Mouse (Mus musculus): ENCODE results near the gene Zbtb24. TPM values are rescaled to one million over a fixed set of nuclear protein-coding genes. Genes with fewer than 3 reads are reported as not detected.

Gene Zbtb24
- polyA plus RNA-seq, 1 experiment from 2014 or later = 20.8 TPM

DNA sequence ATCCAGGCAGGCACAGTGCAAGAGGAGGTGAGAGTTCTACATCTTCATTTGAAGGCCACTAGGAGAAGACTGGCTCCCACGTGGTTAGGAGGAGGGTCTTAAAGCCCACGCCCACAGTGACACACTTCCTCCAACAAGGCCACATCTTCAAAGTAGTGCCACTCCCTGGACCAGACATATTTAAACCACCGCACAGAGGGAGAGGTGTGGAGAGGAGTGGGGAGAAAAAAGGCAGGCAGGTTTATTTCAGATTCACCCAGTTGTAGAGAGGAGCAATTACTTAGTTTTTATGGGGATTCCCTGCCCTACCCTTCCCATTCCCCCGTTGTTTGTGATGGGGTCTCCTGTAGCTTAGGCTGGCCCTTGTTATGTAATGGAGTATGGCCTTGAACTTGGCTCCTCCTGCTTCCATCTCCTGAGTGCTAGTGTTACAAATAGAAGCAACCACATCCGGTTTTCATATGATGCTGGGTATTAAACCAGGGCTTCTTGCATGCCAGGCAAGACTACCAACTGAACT is 22.8 kb downstream of the Zbtb24 start:
- Histone ChIP-seq H3K4me2 (no peak overlapping the region), H3K9me3 (no peaks in the 10 kb centered on the region), H3K9ac (no peak overlapping the region), H3K4me3 (replicated peaks) (no peak overlapping the region), H3K27me3 (no peaks in the 10 kb centered on the region), H3K4me1 (peaks cover 21% of the 10 kb centered on the region), H3K36me3 (replicated peaks) (peaks cover 6% of the 10 kb centered on the region; the same call in 1 of the 2 replicates), H3K27ac (no peak overlapping the region)
- no peak for ATAC-seq (ENCODE audit: low FRiP score)
- 80% methylated on average over 5 of the region's 5 CpGs for WGBS

DNA sequence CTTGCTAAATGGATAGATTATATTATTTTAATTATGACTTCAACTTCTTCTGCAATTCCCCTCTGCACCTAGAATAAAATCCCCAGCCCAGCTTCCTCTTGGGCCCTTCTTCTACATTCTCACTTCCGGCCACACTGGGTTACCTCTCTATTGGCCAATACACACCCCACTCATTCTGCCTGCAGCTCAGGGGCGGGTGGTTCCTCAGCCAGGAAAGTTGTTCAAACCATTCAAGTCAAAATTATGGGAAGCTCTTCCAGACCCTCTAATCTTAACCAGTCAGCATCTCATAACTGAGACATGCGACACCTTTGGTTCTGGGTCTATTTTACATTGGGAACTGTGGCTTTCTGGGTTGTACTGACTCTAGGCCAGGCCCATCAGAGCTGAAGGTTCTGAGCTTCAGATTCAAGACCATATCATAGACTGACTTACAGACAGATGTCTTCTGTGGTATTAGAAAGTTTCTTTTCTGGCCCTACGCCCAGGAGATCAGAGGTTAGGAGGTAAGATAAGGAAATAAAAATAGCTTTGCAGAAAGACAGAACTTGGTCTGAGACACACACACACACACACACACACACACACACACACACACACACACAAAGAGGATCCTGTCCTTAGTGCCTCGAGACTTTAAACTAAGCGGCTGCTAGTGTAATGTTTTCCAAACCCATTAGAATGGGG is 23.7 kb downstream of the Zbtb24 start:
- Histone ChIP-seq H3K9me3 (no peaks in the 10 kb centered on the region), H3K27me3 (no peaks in the 10 kb centered on the region), H3K4me2 (no peak overlapping the region), H3K27ac (no peak overlapping the region), H3K9ac (no peak overlapping the region), H3K4me3 (replicated peaks) (no peak overlapping the region), H3K36me3 (replicated peaks) (peaks cover 7% of the 10 kb centered on the region), H3K4me1 (peaks cover 25% of the 10 kb centered on the region)
- ATAC-seq (ENCODE audit: low FRiP score) = no peak
- 90% methylated on average over 6 of the region's 6 CpGs for WGBS

DNA sequence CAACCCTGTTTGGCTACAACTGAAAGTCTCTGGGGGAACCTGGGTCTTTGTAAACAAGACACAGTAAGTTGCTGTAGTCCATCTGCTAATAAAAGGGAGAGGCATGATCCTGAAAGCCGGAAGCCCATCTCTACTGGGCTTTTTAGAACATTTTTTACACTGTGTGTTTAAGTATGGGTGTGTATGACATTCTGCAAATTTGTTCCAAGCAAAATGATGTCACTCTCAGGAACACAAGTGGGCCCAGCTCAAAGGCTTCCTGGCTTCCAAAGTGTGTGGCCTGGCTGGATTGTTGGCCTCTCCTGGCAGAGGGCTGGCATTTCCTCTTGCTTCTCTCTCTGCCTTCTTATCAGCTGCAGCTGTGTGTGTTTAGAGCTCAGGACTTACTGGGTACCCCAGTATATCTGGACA is 24.8 kb downstream of the Zbtb24 start:
- H3K27me3 ChIP-seq = no peaks in the 10 kb centered on the region
- no peaks in the 10 kb centered on the region for H3K9me3 ChIP-seq
- WGBS = 94% methylated on average over 1 of the region's 1 CpGs
- ATAC-seq (ENCODE audit: low FRiP score) = no peak
- no peak overlapping the region for H3K4me2 ChIP-seq
- no peak overlapping the region for H3K27ac ChIP-seq
- H3K36me3 ChIP-seq (replicated peaks) = peaks cover 16% of the 10 kb centered on the region
- no peak overlapping the region for H3K4me3 ChIP-seq (replicated peaks)
- peaks cover 25% of the 10 kb centered on the region for H3K4me1 ChIP-seq
- no peak overlapping the region for H3K9ac ChIP-seq

DNA sequence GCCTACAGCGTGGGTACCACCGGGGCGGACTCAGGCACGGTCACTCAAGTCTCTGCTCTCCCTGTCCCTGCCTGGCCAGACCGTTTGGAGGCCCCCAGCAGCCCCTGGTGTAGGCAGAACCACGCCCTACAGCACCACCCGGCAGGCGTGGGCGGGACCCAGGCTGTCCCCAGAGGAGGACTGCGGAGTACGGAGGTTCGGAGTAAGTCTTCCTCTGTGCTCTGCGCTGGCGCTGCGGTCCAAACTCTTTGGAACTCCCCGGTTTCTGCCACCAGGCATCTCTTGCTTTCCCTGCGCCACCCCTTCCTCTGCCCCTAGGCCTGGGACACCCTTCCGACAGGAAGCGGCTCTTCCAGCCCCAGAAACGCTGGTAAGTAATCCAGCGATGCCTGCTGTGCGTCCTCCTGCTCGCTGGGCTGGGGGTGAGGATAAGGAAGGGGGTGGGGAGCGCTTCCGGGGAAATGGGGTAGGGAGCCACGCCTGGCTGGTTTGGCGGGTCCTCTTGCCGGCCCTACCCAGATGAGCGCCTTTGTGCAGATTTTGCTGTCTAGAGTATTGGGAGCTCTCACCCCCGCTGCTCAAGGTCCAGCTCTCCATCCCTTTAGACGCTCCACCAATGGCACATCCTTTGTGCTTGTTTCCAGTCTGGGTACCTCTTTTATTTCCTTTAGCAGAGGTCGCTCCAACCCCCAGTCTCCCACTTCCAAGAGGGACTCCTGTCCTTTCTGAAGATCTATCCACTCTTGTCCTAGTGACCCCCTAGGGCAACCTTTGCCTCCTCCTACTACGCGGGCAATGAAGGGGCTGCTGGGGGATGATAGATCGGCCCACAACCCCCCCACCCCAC is 26.2 kb downstream of the Zbtb24 start, which contains the start of gene Mical1:
Mical1 (plus strand) TSS at position 144 of the 847 bp plus-strand sequence.
- Histone ChIP-seq H3K4me2 (peak within 1 kb of the TSS; percentile 87), H3K27ac (peak within 1 kb of the TSS; percentile 80), H3K9ac (peak within 1 kb of the TSS; percentile 71), H3K27me3 (no peaks in the 10 kb centered on the region), H3K4me1 (peaks cover 25% of the 10 kb centered on the region), H3K4me3 (replicated peaks) (peak within 1 kb of the TSS; percentile 54), H3K9me3 (no peaks in the 10 kb centered on the region), H3K36me3 (replicated peaks) (peaks cover 26% of the 10 kb centered on the region)
- 1% methylated on average over 35 of the region's 35 CpGs for WGBS
- ATAC-seq (ENCODE audit: low FRiP score) = peak; percentile 68

DNA sequence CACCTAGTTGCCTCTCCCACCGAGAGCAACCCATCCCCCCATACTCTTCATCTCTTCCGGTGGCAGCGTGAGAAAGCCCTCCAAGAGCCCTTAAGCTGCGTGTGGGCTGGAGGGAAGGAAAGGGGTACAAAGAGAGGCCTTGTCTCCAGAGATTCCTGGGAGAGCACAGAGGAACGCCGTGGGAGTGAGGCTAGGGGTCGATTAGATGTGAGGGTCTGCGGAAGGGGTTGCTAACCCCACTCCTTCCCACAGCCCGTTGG is 26.8 kb downstream of the Zbtb24 start:
- H3K4me2 ChIP-seq = peak overlapping the region; percentile 87
- H3K27me3 ChIP-seq = no peaks in the 10 kb centered on the region
- 0% methylated on average over 9 of the region's 9 CpGs for WGBS
- H3K36me3 ChIP-seq (replicated peaks) = peaks cover 27% of the 10 kb centered on the region
- H3K27ac ChIP-seq = peak overlapping the region; percentile 80
- H3K9ac ChIP-seq = peak overlapping the region; percentile 71
- H3K9me3 ChIP-seq = no peaks in the 10 kb centered on the region
- H3K4me1 ChIP-seq = peaks cover 27% of the 10 kb centered on the region
- H3K4me3 ChIP-seq (replicated peaks) = peak overlapping the region; percentile 54
- ATAC-seq (ENCODE audit: low FRiP score) = peak; percentile 51

DNA sequence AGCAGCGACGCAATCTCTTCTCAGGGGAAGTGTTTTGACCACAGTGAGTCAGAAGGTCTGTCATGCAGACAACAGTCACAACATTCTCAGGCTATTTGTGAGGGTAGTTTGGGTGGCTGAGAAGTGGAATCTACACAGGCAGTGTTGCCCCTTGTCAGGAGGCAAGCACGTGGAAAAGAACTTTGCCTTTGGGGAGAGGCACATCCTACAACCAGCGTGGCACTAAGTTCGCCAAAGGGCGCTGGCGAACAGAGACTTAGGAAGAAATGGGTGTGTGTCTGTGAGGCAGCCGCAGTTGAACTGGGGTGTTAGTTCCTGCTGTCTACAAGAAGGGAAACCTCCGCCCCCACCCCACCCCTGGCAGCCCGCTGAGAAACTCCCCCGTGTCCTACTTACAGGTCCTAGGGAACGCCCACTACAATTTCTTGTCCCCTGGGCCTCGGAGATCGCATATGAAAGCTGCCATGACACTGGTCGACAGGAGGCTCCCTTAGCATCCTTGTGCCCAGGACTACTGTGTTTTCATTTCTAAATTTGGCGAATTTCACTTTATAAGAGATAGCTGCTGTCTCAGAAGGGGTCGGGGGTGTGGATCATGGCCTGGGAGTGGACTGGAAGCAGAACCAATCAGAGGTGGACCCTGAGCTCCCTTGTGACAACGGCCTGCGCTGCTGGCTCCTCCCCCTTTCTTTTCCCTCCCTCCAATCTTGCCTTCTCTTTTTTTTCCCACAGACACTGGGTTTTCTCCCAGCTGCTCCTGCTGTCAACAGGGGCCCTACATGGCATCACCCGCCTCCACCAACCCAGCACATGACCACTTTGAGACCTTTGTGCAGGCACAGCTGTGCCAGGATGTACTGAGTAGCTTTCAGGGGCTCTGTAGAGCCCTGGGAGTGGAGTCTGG is 27.3 kb downstream of the Zbtb24 start:
- H3K27ac ChIP-seq = peak overlapping the region; percentile 80
- no peaks in the 10 kb centered on the region for H3K9me3 ChIP-seq
- H3K27me3 ChIP-seq = no peaks in the 10 kb centered on the region
- peak overlapping the region; percentile 54 for H3K4me3 ChIP-seq (replicated peaks)
- peak overlapping the region; percentile 71 for H3K9ac ChIP-seq
- peak overlapping the region; percentile 87 for H3K4me2 ChIP-seq
- 2% methylated on average over 20 of the region's 20 CpGs for WGBS
- peak; percentile 83 for ATAC-seq (ENCODE audit: low FRiP score)
- H3K4me1 ChIP-seq = peaks cover 27% of the 10 kb centered on the region
- H3K36me3 ChIP-seq (replicated peaks) = peaks cover 33% of the 10 kb centered on the region

DNA sequence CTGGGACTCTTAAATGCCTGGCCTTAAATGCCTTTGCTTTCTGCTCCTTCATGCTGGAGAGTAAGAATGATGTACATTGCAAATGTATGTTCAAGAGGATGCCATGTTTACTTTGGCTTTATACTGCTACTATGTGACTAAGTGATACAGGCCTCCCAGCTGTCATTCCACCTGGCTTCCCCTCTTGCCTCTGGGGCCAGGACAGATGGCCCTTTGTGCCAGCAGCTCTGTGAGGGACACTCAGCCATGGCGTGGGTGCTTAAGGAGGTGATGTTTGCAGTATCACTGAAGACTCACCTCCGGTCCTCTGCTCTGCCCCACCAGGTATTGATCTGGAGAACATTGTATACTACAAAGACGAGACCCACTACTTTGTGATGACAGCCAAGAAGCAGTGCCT is 29.8 kb downstream of the Zbtb24 start:
- Histone ChIP-seq H3K36me3 (replicated peaks) (peaks cover 56% of the 10 kb centered on the region), H3K4me1 (peaks cover 27% of the 10 kb centered on the region), H3K4me2 (no peak overlapping the region), H3K9me3 (no peaks in the 10 kb centered on the region), H3K27me3 (no peaks in the 10 kb centered on the region), H3K9ac (no peak overlapping the region), H3K27ac (no peak overlapping the region), H3K4me3 (replicated peaks) (no peak overlapping the region)
- ATAC-seq (ENCODE audit: low FRiP score) = no peak
- 87% methylated on average over 3 of the region's 3 CpGs for WGBS

DNA sequence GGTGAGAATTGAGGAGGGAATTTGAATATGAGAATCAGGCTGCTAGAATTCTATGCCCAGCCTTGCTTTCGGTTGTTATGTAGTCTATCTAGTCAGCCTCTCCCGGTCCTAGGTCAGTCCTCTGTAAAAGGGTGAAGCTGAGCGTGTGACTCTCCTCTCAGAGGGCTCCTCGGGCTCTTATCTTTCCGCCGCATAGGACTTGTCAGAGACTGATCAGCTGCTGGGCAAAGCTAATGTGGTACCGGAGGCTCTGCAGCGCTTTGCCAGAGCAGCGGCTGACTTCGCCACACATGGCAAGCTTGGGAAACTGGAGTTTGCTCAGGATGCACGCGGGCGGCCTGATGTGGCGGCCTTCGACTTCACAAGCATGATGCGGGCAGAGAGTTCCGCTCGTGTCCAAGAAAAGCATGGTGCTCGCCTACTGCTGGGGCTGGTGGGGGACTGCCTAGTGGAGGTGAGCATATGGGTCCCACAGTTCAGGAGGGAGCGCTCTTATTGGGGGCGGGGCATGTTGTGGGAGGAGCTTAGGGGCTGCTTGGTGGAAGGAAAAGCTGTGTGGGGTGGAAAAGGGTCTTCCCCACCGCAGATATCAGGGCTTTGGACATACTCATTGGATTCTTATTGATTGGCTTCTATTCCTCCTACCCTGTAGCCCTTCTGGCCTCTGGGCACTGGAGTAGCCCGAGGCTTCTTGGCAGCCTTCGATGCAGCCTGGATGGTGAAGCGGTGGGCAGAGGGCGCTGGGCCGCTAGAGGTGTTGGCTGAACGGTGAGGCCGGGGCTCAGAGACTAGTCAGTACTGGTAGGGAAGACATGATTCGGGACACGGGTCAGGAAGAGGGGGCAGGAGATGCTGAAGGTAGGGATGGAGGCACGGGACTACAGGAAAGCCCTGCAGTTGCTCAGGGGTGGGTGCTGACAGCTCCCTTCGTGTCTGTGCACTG is 31.0 kb downstream of the Zbtb24 start:
- H3K36me3 ChIP-seq (replicated peaks) = peaks cover 68% of the 10 kb centered on the region
- ATAC-seq (ENCODE audit: low FRiP score) = no peak
- peaks cover 21% of the 10 kb centered on the region for H3K4me1 ChIP-seq

DNA sequence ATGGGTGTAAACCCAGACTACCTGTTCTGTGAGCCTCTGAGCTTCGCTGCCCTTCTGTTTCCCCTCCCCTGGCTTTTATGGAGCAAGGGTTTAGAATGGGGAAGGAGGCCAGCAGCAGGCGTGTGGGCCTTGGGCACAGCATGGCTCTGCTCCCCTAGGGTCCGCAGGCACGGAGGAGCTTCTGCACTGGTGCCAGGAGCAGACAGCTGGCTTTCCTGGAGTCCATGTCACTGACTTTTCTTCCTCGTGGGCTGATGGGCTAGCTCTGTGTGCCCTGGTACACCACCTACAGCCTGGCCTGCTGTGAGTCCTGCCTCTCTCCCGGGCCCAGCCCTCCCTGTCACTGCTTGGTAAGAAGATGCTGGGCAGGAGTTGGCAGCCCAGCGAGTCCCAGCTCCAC is 32.3 kb downstream of the Zbtb24 start:
- Histone ChIP-seq H3K4me1 (peaks cover 22% of the 10 kb centered on the region), H3K27ac (no peak overlapping the region), H3K4me2 (no peak overlapping the region), H3K9me3 (no peaks in the 10 kb centered on the region), H3K27me3 (no peaks in the 10 kb centered on the region), H3K4me3 (replicated peaks) (no peak overlapping the region), H3K36me3 (replicated peaks) (peaks cover 80% of the 10 kb centered on the region), H3K9ac (no peak overlapping the region)
- no peak for ATAC-seq (ENCODE audit: low FRiP score)
- 91% methylated on average over 7 of the region's 7 CpGs for WGBS

More for the DNA sequence above, 31.0 kb downstream of the Zbtb24 start:
- no peak overlapping the region for H3K4me2 ChIP-seq
- 79% methylated on average over 33 of the region's 33 CpGs for WGBS
- H3K9ac ChIP-seq = no peak overlapping the region
- H3K9me3 ChIP-seq = no peaks in the 10 kb centered on the region
- no peak overlapping the region for H3K4me3 ChIP-seq (replicated peaks)
- no peaks in the 10 kb centered on the region for H3K27me3 ChIP-seq
- H3K27ac ChIP-seq = no peak overlapping the region

DNA sequence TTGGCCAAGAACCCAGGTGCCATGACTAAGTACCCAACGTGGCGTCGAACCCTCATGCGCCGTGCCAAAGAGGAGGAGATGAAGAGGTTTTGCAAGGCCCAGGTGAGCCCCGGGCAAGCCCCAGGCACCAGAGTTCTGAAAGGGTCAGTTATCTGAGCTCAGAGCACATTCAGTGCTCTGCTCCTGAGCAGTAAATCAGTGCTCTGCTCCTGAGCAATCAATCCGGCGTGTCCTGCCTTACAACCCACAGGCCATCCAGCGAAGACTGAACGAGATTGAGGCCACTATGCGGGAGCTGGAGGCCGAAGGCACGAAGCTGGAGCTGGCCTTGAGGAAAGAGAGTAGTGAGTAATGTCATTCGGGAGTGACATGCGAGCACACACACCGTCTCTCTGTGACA is 35.6 kb downstream of the Zbtb24 start:
- no peak for ATAC-seq (ENCODE audit: low FRiP score)
- Histone ChIP-seq H3K4me3 (replicated peaks) (no peak overlapping the region), H3K36me3 (replicated peaks) (peaks cover 70% of the 10 kb centered on the region), H3K27ac (no peak overlapping the region), H3K4me2 (no peak overlapping the region), H3K9me3 (no peaks in the 10 kb centered on the region), H3K4me1 (peaks cover 36% of the 10 kb centered on the region), H3K9ac (no peak overlapping the region), H3K27me3 (no peaks in the 10 kb centered on the region)
- WGBS = 93% methylated on average over 16 of the region's 16 CpGs

DNA sequence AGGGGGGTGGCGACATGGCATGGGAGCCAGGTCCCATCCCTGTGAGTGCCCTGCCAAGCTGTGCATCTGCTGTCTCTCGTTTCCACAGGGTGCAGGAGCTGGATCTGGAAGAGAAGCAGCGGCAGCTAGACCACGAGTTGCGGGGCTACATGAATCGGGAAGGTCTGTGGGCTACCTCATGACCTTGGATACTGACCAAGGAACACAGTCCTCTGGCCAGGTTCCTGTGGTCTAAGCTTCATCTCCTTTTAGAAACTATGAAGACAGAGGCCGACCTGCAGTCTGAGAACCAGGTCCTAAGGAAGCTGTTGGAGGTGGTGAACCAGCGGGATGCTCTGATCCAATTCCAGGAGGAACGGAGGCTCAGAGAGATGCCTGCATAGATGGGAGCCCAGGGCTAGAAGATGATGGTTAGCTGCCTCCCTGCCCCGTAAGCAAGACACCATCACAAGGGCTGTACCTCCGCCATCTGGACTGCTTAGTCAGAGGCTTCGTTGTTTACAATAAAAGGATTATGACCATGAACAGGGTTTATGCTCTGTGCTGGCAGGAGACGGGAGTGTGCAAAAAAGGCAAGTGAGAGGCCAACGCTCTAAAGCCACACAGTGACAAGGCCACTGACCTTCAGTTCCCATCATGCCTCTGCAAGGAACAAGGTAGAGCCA is 36.5 kb downstream of the Zbtb24 start:
- WGBS = 87% methylated on average over 14 of the region's 14 CpGs
- Histone ChIP-seq H3K36me3 (replicated peaks) (peaks cover 66% of the 10 kb centered on the region), H3K9me3 (no peaks in the 10 kb centered on the region), H3K4me3 (replicated peaks) (no peak overlapping the region), H3K4me1 (peaks cover 34% of the 10 kb centered on the region), H3K4me2 (no peak overlapping the region), H3K27ac (no peak overlapping the region), H3K9ac (no peak overlapping the region), H3K27me3 (no peaks in the 10 kb centered on the region)
- no peak for ATAC-seq (ENCODE audit: low FRiP score)

All from forebrain, embryonic 12.5 days (tissue).